Mouse (Mus musculus): ENCODE measurements around the gene Cav2. TPM values are rescaled to one million over a fixed set of nuclear protein-coding genes. Genes with fewer than 3 reads are reported as not detected.

Gene Cav2
- total RNA-seq (2023): 0.24 TPM

GRCm38 (mm10) chr6:17280939-17281756, at the start of gene Cav2:
Gene Cav2 (plus strand): TSS chr6:17281185.

GRCm38 (mm10) chr6:17305954-17306601, 25.1 kb downstream of the Cav2 start, which contains the start of gene Cav1:
Gene Cav1 (plus strand): TSS chr6:17306335.

Other genes with a start within 250 kb of the Cav2 start
- 168 TPM for gene Tes, start 216.0 kb upstream of the Cav2 start, total RNA-seq (2023)
- not detected for gene Cav1, start 25.1 kb downstream of the Cav2 start, total RNA-seq (2023)
- gene Met, start 182.6 kb downstream of the Cav2 start, total RNA-seq (2023): not detected